Mouse (Mus musculus) intestine, embryonic 15.5 days (tissue): Measurements from ENCODE around the gene Mfsd4b2. TPM values are rescaled to one million over a fixed set of nuclear protein-coding genes. Genes with fewer than 3 reads are reported as not detected.
A peak's percentile ranks its signal among the peaks of the same experiment; 100 is the strongest.
"Not testable (repeated sequence)": the region's sequence is repeated elsewhere in the genome, so short reads cannot be mapped to it uniquely, and the experiment has no call there.

ENCODE experiments used
- ATAC-seq: fragments of 200-750 bp; cut with Nextera tagmentation; 2 replicates; pipeline ENCODE4 v1.8.0; 2017; ENCODE audit warnings: moderate TSS enrichment, moderate library complexity
- H3K27ac ChIP-seq: fragments of 300-500 bp; sonication (generic); 2 replicates; pipeline ENCODE4 v1.5.1; 2015; ENCODE audit warnings: mild to moderate bottlenecking, inconsistent platforms
- H3K27me3 ChIP-seq: fragments of 300-500 bp; sonication (generic); replicated peaks from 2 replicates; pipeline ENCODE4 v1.6.1; 2015; ENCODE audit warnings: inconsistent platforms
- H3K36me3 ChIP-seq: fragments of 300-500 bp; sonication (generic); 2 replicates; pipeline ENCODE4 v1.6.1; 2015; ENCODE audit warnings: inconsistent platforms
- H3K4me1 ChIP-seq: fragments of 300-500 bp; sonication (generic); replicated peaks from 2 replicates; pipeline ENCODE4 v1.6.1; 2015; ENCODE audit warnings: inconsistent platforms
- H3K4me2 ChIP-seq: fragments of 300-500 bp; sonication (generic); replicated peaks from 2 replicates; pipeline ENCODE4 v1.6.1; 2015; ENCODE audit warnings: mild to moderate bottlenecking, inconsistent platforms
- H3K4me3 ChIP-seq: fragments of 300-500 bp; sonication (generic); replicated peaks from 2 replicates; pipeline ENCODE4 v1.5.1; 2015; ENCODE audit warnings: inconsistent platforms
- H3K9ac ChIP-seq: fragments of 300-500 bp; sonication (generic); 2 replicates; pipeline ENCODE4 v1.6.1; 2015; ENCODE audit warnings: inconsistent platforms
- H3K9me3 ChIP-seq: fragments of 300-500 bp; sonication (generic); 2 replicates; pipeline ENCODE4 v1.6.1; 2016; ENCODE audit warnings: inconsistent platforms
- WGBS: fragments of 180-500 bp; shearing (Covaris S2); methylation state at CpG from one replicate; pipeline ENCODE4 v1.1.7; 2015; 5-methylcytosine and 5-hydroxymethylcytosine counted together
- polyA plus RNA-seq: library from polyadenylated mRNA; unstranded; fragments of >200 nt; fragmentation: Nextera tagmentation; extraction: Ambion mirVana; gene quantifications from 2 replicates; pipeline ENCODE4 v1.2.1, GENCODE M21; 2015

Mfsd4b2 gene
- polyA plus RNA-seq, 1 experiment from 2014 or later: 1.0 TPM

- Histone ChIP-seq H3K27me3 (no peaks in the 10 kb centered on the region), H3K4me2 (no peak overlapping the region), H3K36me3 (no peaks in the 10 kb centered on the region), H3K27ac (no peak overlapping the region), H3K4me3 (no peak overlapping the region), H3K4me1 (no peaks in the 10 kb centered on the region), H3K9ac (no peak overlapping the region), H3K9me3 (no peaks in the 10 kb centered on the region)
- peak; percentile 59; the same call in 1 of the 2 replicates for ATAC-seq
- WGBS: 65% methylated on average over 7 of the region's 7 CpGs
These were observed 9.8 kb upstream of the Mfsd4b2 start for GRCm38 (mm10) chr10:39936553-39936952.

- H3K9ac ChIP-seq, H3K27me3 ChIP-seq, H3K9me3 ChIP-seq, H3K4me2 ChIP-seq, H3K27ac ChIP-seq, H3K4me3 ChIP-seq, H3K4me1 ChIP-seq, H3K36me3 ChIP-seq: not testable (repeated sequence)
- peak; percentile 90 for ATAC-seq
- 51% methylated on average over 8 of the region's 8 CpGs for WGBS
These were observed 2.2 kb downstream of the Mfsd4b2 start for GRCm38 (mm10) chr10:39924556-39924955.

GRCm38 (mm10) chr10:39912616-39913015 lies 14.1 kb downstream of the Mfsd4b2 start:
- ATAC-seq: no peak
- Histone ChIP-seq H3K9ac (no peak overlapping the region), H3K9me3 (no peaks in the 10 kb centered on the region), H3K4me1 (0 out of 2 replicates have a peak, but pooled peaks cover 3% of the 10 kb centered on the region), H3K36me3 (no peaks in the 10 kb centered on the region), H3K4me2 (no peak overlapping the region), H3K27me3 (no peaks in the 10 kb centered on the region), H3K27ac (no peak overlapping the region), H3K4me3 (no peak overlapping the region)

GRCm38 (mm10) chr10:39908768-39909441 lies 17.8 kb downstream of the Mfsd4b2 start:
- H3K9me3 ChIP-seq: no peaks in the 10 kb centered on the region
- no peaks in the 10 kb centered on the region for H3K27me3 ChIP-seq
- no peak overlapping the region for H3K9ac ChIP-seq
- H3K27ac ChIP-seq: 0 out of 2 replicates have a peak overlapping the region, but pooled peaks have one; percentile 17
- H3K4me3 ChIP-seq: no peak overlapping the region
- H3K36me3 ChIP-seq: no peaks in the 10 kb centered on the region
- ATAC-seq: peak; percentile 18; the same call in 1 of the 2 replicates
- 0 out of 2 replicates have a peak, but pooled peaks cover 3% of the 10 kb centered on the region for H3K4me1 ChIP-seq
- peak overlapping the region; percentile 14; the same call in 1 of the 2 replicates for H3K4me2 ChIP-seq
- WGBS: 58% methylated on average over 13 of the region's 13 CpGs

GRCm38 (mm10) chr10:39906799-39907658 lies 19.7 kb downstream of the Mfsd4b2 start:
- Histone ChIP-seq H3K9ac (no peak overlapping the region), H3K9me3 (no peaks in the 10 kb centered on the region), H3K4me1 (0 out of 2 replicates have a peak, but pooled peaks cover 3% of the 10 kb centered on the region), H3K36me3 (no peaks in the 10 kb centered on the region), H3K27me3 (no peaks in the 10 kb centered on the region), H3K4me2 (peak overlapping the region; percentile 37), H3K27ac (peak overlapping the region; percentile 82), H3K4me3 (no peak overlapping the region)
- WGBS: 61% methylated on average over 10 of the region's 10 CpGs
- peak; percentile 96 for ATAC-seq

- no peak overlapping the region for H3K27ac ChIP-seq
- H3K4me2 ChIP-seq: no peak overlapping the region
- no peak overlapping the region for H3K4me3 ChIP-seq
- H3K9me3 ChIP-seq: no peaks in the 10 kb centered on the region
- 82% methylated on average over 3 of the region's 3 CpGs for WGBS
- no peak for ATAC-seq
- H3K9ac ChIP-seq: no peak overlapping the region
- no peaks in the 10 kb centered on the region for H3K27me3 ChIP-seq
- 0 out of 2 replicates have a peak, but pooled peaks cover under 1% of the 10 kb centered on the region for H3K4me1 ChIP-seq
- H3K36me3 ChIP-seq: no peaks in the 10 kb centered on the region
These were observed 22.5 kb downstream of the Mfsd4b2 start for GRCm38 (mm10) chr10:39904191-39904590.

- peak; percentile 99 for ATAC-seq
- H3K27me3 ChIP-seq: no peaks in the 10 kb centered on the region
- peak within 1 kb of the TSS; percentile 89 for H3K27ac ChIP-seq
- peak within 1 kb of the TSS; percentile 60 for H3K4me3 ChIP-seq
- H3K4me2 ChIP-seq: peak within 1 kb of the TSS; percentile 72
- WGBS: under 1% methylated on average over 41 of the region's 41 CpGs
- no peaks in the 10 kb centered on the region for H3K9me3 ChIP-seq
- H3K36me3 ChIP-seq: no peaks in the 10 kb centered on the region
- 0 out of 2 replicates have a peak, but pooled peaks cover 5% of the 10 kb centered on the region for H3K4me1 ChIP-seq
- peak within 1 kb of the TSS; percentile 72 for H3K9ac ChIP-seq
These were observed 27.8 kb downstream of the Mfsd4b2 start, which contains the start of gene Mfsd4b4 for GRCm38 (mm10) chr10:39898874-39899371. Gene Mfsd4b4, minus strand, starts transcription at chr10:39899238.

- Histone ChIP-seq H3K27ac (no peak overlapping the region), H3K4me2 (no peak overlapping the region), H3K9me3 (no peaks in the 10 kb centered on the region), H3K4me3 (no peak overlapping the region), H3K4me1 (0 out of 2 replicates have a peak, but pooled peaks cover 5% of the 10 kb centered on the region), H3K9ac (no peak overlapping the region), H3K36me3 (no peaks in the 10 kb centered on the region), H3K27me3 (no peaks in the 10 kb centered on the region)
- 83% methylated on average over 5 of the region's 5 CpGs for WGBS
- ATAC-seq: no peak
These were observed 30.2 kb downstream of the Mfsd4b2 start for GRCm38 (mm10) chr10:39896503-39896902.

GRCm38 (mm10) chr10:39893702-39894697 lies 32.7 kb downstream of the Mfsd4b2 start:
- Histone ChIP-seq H3K9ac (no peak overlapping the region), H3K9me3 (no peaks in the 10 kb centered on the region), H3K4me3 (no peak overlapping the region), H3K36me3 (no peaks in the 10 kb centered on the region), H3K27ac (no peak overlapping the region), H3K4me2 (no peak overlapping the region), H3K27me3 (no peaks in the 10 kb centered on the region), H3K4me1 (0 out of 2 replicates have a peak, but pooled peaks cover 5% of the 10 kb centered on the region)
- WGBS: 69% methylated on average over 11 of the region's 11 CpGs
- no peak for ATAC-seq

GRCm38 (mm10) chr10:39888621-39889020 lies 38.1 kb downstream of the Mfsd4b2 start:
- Histone ChIP-seq H3K9me3 (no peaks in the 10 kb centered on the region), H3K9ac (no peak overlapping the region), H3K27ac (no peak overlapping the region), H3K27me3 (no peaks in the 10 kb centered on the region), H3K4me1 (no peaks in the 10 kb centered on the region), H3K4me2 (no peak overlapping the region), H3K4me3 (no peak overlapping the region), H3K36me3 (no peaks in the 10 kb centered on the region)
- no peak for ATAC-seq
- WGBS: 46% methylated on average over 3 of the region's 3 CpGs
